Mouse (Mus musculus) kidney, postnatal 25 days (tissue): ENCODE measurements around the gene Ctsm.
"Not testable (repeated sequence)": the region's sequence is repeated elsewhere in the genome, so short reads cannot be mapped to it uniquely, and the experiment has no call there.

Experiments
- DNase-seq, 2 experiments: peaks; one replicate each; pipeline ENCODE4 v3.0.0; 2021; ENCODE audit warnings: mixed read lengths in 2 of 2

The Ctsm gene

DNA sequence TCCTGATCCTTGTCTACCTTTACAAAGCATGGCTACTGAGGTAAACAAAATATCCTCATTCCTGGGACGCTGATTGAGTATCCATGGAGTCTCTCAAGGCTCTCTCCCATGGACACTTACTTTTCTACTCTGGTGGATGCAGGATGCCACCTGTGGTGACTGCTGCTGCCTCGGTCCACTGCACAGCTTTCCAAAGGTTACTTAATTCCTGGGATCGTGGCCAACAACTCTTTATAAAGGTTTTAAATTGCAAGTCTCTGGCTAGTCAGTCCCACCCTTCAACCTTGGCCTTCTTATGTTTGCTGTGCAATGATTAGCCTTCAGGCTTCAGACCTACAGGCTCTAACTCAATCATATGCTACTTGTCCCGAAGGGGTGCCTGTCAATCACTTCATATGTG lies at the start of gene Ctsm:
TSS of gene Ctsm (minus strand) at position 209 of the 400 bp plus-strand sequence.
- DNase-seq, result no peak

DNA sequence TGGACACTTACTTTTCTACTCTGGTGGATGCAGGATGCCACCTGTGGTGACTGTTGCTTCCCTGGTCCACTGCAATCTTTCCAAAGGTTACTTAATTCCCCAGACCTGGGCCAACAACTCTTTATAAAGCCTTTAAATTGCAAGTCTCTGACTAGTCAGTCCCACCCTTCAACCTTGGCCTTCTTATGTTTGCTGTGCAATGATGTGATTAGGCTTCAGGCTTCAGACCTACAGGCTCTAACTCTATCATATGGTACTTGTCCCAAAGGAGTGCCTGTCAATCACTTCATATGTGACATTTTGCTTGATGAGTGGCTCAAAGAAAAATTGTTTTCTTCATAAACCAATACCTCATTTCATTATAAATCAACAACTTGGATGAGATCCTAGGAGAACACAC lies 28.4 kb upstream of the Ctsm start, which contains the start of gene Cts3:
TSS of gene Cts3 (minus strand) at position 101 of the 400 bp plus-strand sequence.
- DNase-seq, result no peak

DNA sequence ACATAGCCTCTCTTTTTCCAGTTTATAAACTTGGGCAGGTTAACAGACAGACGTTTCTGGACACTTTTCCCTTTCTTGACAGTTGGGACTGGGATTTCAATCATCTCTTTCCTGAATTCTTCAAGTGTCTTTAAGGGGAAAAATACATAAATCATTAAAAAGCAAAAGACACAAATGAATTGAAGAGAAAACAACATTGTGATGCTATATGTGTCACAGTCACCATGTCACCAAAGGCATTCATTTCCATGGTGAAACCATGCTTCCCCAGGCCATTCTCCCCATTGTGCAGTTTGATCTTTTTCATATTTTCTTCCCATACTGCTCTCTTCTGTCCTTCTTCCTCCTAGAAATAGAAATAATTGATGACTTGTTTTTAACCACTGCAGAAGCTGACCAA lies 26.4 kb upstream of the Ctsm start, which contains the start of gene Gm49352:
TSS of gene Gm49352 (minus strand) at position 101 of the 400 bp plus-strand sequence.
- not testable (repeated sequence) for DNase-seq
